Mouse (Mus musculus): Measurements from ENCODE around the gene Hsd17b12.
A peak's percentile ranks its signal among the peaks of the same experiment; 100 is the strongest.

The Hsd17b12 gene

GRCm38 (mm10) chr2:94010335-94011291, 147.2 kb downstream of the Hsd17b12 start, which contains the start of gene Alkbh3:
Alkbh3 (minus strand) TSS chr2:94010807.
- DNase-seq (ENCODE audit: low read depth, low spot score), result peak; percentile 83

GRCm38 (mm10) chr2:94002331-94002730, 155.4 kb downstream of the Hsd17b12 start:
- peak; percentile 43 for DNase-seq (ENCODE audit: low read depth, low spot score)

GRCm38 (mm10) chr2:94001918-94002317, 155.8 kb downstream of the Hsd17b12 start:
- no peak for DNase-seq (ENCODE audit: low read depth, low spot score)

- no peak for DNase-seq (ENCODE audit: low read depth, low spot score)
Measured at GRCm38 (mm10) chr2:94001411-94001810, 156.4 kb downstream of the Hsd17b12 start.

- no peak for DNase-seq (ENCODE audit: low read depth, low spot score)
Measured at GRCm38 (mm10) chr2:93996254-93996653, 161.5 kb downstream of the Hsd17b12 start, which contains the start of gene Gm27027. Gm27027 (minus strand) TSS chr2:93996354.

GRCm38 (mm10) chr2:93992810-93993209, 165.0 kb downstream of the Hsd17b12 start:
- no peak for DNase-seq (ENCODE audit: low read depth, low spot score)

- no peak for DNase-seq (ENCODE audit: low read depth, low spot score)
Measured at GRCm38 (mm10) chr2:93992259-93992658, 165.5 kb downstream of the Hsd17b12 start.

GRCm38 (mm10) chr2:93991336-93991735, 166.4 kb downstream of the Hsd17b12 start:
- DNase-seq (ENCODE audit: low read depth, low spot score), result no peak

GRCm38 (mm10) chr2:93988440-93988839, 169.3 kb downstream of the Hsd17b12 start:
- no peak for DNase-seq (ENCODE audit: low read depth, low spot score)

All from WW6 (cell line).